Mouse (Mus musculus): ENCODE results near the gene Atp6v0d1.
A peak's percentile ranks its signal among the peaks of the same experiment; 100 is the strongest.
"Not testable (repeated sequence)": the region's sequence is repeated elsewhere in the genome, so short reads cannot be mapped to it uniquely, and the experiment has no call there.

Atp6v0d1 gene

DNA sequence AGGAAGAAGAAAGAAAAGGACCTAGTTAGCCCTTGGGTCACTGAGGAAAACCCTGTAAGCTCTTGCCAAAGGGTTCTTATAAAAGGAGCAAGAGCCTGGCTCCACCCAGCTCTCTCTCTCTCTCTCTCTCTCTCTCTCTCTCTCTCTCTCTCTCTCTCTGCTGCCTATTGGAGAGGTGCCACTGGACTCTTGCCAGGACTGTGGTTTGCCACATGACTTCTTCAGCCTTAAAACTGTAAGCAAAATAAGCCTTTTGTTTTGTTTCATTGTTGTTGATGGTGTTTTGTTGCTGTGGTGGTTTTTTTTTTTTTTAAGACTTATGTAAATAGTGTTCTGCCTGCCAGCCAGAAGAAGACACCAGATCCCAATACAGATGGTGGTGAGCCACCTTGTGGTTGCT is 7.6 kb upstream of the Atp6v0d1 start:
- no peak for DNase-seq

DNA sequence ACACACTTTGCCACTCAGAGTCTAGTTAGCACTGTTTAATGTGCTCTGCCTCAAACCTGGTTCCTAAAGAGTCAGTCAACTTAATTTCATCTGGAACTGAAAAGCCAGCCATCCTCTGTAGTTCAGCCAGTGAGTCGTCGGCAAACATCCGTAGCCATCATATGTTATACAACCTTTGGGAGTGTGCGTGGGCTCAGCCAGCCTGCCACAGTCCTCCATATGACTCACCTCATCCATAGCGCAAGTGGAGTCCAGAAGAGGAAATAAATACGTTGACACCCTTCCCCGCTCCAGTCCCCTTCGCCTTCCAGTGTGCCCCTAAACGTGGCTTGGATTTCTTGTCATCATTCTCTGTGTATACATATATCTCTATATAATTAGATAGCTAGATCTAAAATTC is 6.0 kb upstream of the Atp6v0d1 start:
- DNase-seq: peak; percentile 43

DNA sequence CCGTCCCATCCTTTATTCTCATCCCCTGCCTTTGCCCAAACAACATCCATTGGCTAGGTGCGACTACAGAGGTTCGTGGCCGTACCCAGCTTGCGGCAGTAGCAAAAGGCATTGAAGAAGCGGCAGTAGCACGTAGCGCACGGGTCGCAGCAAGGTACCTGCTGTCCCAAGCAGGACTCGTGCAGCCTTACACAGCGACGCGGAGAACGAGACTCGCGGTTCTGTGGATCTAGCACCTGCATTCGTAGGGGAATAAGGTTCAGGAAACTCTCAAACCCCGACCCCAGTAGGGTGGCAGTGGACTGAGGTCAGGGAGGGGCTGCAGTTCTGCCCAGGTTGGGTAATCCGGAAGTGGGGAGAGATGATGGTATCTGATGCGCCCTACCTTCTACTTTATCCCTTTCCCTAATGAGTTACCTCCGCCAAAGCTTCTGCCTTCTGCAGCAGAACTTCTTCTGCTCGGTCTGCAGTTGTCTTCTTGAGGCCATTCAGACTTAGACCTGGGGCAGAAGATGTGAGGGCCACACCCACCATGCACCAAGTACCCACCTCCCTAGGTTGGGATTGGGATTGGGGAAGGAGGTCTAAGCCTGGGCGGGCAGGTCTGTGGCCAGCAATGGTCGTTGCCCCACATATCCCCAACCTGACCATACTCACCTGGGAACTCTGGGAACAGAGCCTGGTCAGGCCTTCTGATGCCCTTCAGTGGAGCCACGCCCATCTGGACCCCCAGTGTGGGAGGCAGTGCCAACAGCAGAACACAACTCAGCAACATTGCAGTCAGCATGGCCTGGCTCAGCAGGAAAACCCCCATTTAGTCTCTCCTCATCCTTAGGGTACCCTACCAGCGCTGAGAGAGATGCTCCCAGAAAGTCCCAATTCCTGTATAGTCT is 1.1 kb upstream of the Atp6v0d1 start:
- DNase-seq: peak; percentile 19

DNA sequence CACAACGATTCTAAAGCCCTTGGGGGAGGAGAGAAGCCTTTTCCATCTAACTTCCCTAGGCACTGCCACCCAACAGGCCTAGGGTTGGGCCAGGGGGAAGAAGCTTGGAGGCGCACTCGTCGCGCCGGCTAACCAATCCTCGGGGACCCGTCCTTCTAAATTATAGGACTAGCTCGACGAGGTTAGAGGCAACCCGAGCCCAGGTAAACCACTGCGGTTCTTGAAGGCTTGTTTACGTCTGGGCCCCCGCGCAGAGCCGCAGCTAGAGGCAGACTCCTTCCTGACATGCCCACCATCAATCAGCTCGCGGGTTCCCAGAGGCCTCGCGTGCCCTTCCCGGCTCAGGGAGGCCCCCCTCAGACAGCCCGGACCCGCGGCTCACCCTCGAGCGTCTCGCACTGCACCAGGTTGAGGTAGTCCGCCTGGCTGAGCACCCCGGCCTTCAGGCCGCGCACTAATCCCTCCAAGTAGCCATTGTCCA is 406 bp downstream of the Atp6v0d1 start:
- no peak for DNase-seq

DNA sequence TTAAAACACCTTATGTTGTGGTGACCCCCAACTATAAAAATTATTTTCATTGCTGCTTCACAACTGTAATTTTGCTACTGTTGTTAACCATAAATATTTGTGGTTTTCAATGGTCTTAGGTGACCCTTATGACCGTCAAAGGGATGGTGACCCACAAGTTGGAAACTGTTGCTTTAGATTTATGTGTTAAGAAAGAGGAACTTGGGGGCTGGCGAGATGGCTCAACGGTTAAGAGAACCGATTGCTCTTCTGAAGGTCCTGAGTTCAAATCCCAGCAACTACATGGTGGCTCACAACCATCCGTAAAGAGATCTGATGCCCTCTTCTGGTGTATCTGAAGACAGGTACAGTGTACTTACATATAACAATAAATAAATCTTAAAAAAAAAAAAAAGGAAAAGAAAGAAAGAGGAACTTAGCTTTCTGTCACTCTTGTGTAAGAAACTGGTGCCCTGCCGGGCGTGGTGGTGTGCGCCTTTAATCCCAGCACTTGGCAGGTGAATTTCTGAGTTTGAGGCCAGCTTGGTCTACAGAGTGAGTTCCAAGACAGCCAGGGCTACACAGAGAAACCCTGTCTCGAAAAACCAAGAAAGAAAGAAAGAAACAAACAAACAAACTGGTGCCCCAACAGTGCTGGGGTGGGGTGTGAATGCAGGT is 1.1 kb downstream of the Atp6v0d1 start:
- not testable (repeated sequence) for DNase-seq

DNA sequence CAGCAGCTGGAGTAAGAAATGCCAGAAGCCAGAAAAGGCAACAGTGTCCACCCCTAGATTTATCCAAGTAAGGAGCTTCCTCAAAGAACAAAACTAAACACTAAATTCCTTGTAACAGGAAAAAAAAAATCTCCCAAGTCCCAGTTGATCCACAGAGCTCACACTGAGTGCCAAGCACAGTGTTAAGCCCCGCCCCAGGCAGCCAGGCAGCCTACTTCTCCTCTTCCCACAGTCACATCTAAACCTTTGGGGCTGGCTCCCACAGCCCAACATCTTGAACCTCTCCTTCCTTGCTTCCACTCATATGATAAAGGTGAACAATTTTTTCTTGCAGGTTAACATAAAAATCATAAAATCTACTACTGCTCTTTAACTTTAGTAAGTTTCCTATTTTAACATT is 2.0 kb downstream of the Atp6v0d1 start:
- DNase-seq: no peak

DNA sequence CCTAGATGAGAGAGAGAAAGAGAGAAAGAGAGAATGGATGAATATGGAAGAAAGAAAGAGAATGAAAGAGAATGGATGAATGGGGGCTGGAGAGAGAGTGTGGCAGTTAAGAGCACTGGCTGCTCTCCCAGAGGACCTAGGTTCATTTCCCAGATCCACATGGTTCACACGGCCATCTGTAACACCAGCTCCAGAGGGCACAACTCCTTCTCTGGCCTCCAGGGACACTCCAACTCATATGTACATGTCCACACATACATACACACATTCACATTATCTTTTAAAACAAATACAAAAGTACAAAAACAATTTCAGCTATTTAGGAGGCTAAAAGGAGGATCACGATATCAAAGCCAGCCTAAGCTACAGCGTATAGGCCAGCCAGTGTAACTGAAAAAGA is 3.0 kb downstream of the Atp6v0d1 start:
- DNase-seq: no peak

DNA sequence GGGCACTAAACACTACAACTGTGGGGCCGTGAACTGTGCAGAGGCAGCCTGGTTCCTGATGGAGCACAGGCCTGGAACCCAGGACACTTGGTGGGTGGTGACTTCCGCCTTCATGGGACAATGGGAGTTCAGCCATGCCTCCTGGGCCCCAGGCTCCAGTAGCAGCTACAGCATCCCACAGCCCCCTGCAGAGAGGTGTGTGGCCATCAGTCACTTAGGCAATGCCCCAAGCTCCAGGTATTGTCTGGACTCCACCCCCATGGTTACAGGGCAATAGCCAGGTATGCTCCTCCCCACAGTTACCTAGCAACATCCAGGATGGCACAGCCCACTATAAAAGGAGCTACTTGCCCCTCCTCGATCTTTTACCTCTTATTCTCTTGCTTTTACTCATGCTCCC is 10.6 kb downstream of the Atp6v0d1 start:
- DNase-seq: no peak

DNA sequence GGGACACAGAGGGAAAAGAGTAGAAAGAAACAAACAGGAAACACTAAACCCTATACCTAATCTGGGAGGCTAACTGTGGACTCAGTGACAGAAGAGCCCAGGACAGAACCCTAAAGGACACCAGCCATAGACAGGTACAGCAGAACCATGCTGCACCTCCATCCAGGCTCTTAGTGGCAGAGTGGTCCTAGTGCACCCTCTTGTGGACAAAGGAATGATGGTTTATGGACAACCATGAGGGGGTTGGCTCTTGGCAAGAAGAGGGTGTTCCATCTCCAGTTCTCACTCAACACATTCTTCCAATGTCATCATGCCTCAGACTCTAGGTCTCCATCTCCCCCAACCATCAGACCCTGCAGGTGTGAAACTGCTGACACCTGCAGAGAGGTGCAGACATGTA is 11.8 kb downstream of the Atp6v0d1 start:
- no peak for DNase-seq

DNA sequence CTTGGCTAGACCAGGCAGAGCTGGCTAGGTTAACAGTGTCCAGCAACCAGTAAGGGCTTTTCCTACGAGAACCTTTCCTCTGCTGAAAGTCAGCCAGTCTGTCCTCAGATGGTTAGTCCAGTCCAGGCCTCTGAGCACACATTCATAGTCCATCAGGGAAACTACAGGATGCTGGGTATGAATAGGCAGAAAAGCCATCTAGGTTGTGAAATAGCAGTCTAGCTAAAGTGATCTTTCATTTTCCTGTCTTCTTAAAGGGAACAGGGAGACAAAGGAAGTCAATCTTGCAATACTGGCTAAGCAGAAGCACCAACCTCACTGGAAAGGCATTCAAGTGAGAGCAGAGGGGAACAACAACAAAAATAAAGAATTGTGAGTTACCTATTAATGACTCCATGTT is 13.0 kb downstream of the Atp6v0d1 start:
- DNase-seq: no peak

DNA sequence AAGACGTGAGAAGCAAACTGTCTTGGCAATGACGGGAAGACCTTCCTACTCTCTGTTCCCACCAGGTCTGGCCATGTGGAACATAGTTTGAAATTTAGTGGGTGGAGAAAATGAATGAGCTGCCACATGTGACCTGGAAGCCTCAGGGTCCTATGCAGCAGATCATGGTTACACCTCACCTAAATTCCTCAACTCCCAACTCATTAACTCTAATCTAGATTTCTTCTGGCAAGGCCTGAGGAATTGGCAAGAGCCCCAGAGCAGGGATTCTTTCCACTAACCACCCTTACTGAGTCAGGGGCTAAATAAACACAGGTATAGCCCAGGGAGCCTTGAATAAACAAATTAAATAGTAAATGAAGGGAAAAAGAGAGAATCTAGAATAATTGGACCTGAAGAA is 13.8 kb downstream of the Atp6v0d1 start:
- no peak for DNase-seq

DNA sequence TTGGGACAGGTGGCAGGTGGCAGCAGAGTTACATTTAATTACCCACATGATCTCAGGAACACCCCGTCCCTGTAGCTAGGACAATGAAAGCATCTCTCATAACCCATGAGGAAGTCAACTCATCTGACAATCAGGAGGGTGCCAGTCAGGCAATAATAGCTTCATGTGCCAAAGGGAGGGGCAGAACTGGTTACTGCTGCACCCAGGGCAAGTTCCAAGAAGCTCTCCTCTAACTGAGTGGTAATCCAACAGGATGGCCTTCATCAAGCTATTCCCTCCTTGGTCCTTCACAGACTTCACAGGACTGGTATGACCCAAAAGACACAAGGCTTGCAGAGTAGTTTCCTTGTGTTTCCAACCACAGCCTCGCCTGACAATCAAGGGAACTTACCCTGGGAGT is 15.8 kb downstream of the Atp6v0d1 start:
- no peak for DNase-seq

DNA sequence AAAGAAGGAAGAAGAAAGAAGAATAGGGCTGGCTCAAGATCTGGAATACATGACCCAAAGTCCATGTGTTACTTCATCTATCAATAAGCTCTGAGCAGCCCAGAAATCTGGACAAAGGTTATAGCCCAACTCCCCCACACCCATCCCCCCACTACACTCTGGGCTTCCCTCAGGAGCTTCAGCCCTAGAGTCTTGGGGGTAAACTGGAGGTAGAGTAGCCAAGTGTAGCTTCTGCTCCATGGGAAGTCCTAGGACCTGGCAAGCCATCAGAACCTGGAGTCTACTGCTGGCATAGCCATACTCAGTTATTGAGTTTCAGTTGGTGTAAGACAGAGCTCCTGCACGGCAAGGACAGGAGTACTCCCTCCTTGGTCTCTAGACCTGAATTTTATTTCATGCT is 16.3 kb downstream of the Atp6v0d1 start:
- DNase-seq: no peak

DNA sequence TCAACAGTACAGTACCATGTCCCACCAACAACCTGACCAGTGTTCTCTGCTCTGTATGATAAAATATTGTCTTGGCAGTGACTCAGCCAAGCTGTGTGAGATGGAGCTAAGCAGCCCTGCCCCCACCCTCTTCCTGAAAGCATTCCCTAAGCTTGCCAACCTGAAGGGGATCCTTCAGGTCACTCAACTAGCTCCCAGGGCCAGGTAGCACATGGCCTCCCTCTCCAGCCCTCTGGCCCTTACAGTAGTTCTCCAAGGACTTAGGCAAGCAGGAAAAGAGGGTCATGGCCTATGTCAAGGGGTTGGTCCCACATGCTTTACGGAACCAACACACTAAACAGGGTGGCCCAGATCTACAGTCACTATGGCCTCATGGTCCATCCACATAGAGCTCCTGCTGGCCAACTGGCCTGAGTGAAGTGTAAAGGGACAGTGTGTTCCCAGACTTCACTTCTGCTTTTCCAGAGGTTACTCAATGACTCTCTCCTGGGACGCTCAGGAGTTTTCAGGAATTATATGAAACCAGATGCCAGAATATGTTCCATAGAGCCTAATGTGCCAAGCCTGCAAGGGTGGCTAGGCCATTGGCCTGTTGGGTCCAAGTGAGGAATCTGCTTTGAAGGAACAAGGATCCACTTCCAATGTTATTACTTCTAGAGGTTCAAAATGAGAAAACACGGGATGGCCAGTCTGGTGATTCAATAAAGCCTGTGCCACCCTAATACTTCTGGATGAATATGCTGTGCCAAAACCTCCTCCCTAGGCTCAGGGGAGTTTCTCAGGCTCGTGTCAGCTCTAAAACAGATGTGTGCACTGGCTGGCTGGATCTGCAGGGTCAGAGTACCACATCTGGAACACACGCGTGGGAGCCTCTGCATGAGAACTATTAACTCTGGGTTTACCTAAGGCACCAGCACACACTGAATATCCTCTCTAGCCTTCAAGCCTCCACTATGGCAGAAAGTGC is 19.2 kb downstream of the Atp6v0d1 start:
- DNase-seq: no peak

DNA sequence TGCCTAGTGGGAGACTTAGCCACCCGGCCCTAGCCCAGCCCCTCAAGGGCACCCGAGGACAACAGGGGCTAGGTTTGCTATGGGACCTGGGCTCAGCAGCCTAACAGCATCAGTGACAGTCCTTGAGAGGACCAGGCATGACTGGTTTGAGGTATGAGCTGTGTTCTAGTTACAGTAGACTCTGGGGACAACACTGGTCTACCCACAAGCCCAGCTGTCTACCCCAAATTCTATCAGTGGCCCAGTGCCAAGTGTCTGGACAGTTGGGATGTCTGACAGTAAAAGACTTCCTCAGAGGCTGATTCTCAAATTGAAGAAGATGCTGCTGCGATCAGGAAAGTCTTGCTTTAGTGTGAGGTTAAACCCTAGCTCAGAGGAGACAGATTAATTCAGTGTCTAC is 20.6 kb downstream of the Atp6v0d1 start:
- DNase-seq: no peak

DNA sequence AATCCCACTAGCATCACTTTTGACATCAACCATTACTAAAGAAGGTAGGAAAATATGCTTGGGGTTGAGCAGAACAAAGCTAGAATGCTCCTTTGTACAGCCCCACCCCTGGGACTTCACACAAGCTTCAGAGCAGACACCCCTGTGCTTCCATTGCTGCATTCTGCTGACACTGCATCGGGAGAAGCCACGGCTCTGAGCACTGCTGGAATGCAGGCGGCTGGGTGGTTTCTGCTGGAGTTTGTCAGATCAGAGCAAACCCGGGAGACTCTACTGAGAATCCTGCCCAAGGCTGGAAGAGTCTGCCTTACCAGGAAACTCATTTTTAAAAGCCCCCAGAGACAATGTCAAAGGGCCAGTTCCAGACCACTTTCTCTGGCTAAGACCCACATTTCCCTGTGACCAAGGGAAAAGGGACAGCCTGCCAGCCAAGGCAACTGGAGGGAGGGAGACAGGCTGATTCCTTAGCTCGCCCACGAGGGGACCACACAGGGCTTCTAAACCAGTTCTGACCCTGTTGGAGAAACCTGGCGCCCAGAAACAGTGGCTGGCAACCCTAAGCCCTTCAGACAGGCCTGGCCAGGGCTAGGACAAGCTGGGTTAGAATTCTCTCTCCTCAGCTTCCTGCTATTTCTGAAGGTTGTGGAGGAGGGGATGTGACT is 21.2 kb downstream of the Atp6v0d1 start:
- no peak for DNase-seq

DNA sequence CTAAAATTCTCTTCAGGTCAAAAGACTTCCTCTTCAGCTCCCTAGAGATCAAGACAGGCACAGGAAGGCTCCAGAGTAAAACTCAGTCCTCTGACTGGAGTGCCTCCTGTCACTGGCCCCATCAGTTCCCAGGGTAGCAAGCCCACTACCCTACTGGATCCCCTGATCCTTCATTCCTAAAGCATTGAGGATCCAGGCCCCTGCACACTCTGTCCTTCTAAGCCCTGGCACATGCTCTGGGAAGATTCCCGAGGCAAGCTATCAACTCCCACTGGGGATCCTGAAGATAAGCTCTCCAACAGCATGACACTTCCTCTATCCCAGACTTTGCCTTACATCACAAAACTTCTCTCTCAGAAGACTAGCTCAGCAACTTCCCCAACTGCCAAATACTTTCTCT is 22.1 kb downstream of the Atp6v0d1 start:
- DNase-seq: no peak

DNA sequence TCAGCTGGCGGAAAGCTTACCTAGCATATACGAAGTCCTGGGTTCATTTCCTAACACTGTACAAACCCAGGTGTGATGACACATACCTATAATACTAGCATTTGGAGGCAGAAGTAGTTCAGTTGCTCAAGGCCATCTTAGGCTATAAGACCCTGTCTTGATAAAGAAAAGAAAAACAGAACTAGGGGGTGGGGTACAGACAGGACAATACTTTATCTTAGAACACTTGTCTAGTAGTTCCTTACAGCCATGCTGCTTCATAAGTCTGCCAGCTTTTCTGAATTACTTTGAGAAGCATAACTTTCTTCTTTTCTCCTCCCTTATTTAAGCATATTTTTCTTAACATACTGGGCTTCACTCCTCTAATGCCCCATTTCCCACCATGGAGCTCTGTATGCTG is 23.0 kb downstream of the Atp6v0d1 start:
- DNase-seq: no peak

DNA sequence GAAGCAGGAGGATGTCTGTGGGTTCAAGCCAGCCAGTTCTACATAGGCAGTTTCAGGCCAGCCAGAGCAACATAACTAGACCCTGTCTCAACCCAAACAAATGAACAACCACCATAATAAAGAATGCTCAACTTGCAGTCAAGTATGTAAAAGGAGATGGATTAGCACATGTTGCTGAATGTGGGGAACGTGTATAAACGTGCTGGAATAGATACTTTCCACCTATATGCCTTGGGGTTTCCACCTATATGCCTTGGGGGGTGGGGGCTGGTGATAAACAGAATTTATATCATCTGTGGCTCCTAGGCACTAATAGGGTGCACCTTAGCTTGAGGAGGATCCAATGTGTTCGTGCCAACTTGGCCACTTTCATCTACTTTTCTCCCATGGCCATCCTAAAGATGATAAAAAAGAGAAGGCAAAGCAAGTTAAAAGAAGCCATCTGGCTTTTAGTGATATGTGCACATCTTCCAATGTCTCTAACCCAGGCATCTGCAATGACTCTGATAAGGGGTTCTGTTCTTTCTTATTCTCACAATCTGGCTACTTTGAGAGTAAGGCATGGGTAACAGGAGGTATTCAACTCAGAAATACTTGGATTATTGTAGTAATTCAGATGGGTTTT is 23.7 kb downstream of the Atp6v0d1 start:
- no peak for DNase-seq

DNA sequence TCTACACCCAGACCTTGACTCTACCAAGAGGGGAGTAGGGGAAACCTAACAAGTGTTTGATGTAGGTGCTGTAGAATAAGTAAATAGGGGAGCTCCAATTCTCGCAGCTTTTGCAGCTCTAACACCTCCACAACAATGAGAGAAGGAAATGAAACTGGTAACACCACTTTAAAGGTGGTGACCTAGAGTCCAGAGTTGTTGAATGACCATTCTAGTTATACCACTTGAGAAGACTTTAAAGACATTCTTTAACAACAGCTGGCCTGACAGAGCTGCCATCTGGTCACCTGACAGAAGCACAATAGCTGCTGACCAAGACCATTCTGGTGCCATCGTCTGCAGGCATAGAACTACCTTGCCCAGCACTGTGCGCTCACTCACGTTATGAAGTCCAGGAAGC is 26.9 kb downstream of the Atp6v0d1 start:
- no peak for DNase-seq

DNA sequence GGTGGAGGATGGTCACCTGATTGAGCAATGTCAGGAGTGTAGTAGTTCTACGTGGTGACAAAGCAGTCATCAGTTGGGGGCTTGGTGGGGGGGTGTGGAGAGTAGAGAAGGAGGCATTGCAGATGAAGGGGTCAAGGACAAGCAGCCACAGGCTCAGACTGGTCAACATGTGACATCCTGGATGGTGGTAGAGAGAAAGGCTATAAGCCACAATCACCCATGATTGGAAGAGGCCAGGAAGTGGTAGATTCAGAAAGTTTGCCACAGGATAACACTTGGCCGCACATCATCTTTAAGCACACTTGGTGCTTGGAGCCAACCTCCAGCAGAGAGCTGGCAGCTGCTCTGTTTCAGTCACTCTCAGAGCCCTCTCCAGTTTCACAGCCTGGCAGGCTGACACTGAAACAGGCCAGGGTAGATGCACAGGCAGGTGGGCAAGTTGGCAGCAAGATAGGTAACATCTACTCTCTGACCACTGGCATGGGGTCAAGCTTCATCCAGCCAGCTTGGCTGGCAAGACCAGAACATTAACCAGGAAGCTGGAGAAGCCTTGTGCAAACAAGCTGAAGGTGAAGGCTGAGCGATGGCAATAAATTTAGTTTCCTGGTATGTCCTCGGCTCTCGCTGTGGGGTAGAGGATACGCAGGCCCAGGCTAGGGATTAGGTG is 28.7 kb downstream of the Atp6v0d1 start:
- DNase-seq: no peak

DNA sequence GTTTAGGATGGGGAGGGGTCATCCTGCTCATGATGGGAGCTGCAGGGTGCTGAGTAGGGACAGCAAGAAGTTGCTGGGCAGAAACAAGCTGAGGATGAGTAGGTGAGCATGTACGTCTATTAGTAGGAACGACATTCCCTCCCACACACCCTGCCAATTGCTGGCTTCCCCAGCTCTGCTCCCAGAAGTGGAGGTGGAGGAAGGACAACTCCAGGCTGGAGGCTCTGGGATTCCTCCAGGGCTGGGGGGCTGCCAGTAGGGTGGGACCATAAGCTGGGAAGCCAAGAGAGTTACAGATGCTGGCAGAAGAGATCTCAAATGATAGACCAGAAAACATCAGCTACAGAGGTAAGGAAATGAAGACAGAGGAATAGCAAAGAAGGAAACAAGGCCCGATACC is 29.3 kb downstream of the Atp6v0d1 start:
- DNase-seq: peak; percentile 48
